Mouse (Mus musculus) neural tube, embryonic 10.5 days (tissue): ENCODE measurements around the gene Apeh.

Experiments
- DNase-seq: peaks from one replicate; pipeline ENCODE4 v3.0.0-alpha.2; 2017; ENCODE audit warnings: low spot score; ENCODE audit errors: extremely low spot score

Apeh gene

DNA sequence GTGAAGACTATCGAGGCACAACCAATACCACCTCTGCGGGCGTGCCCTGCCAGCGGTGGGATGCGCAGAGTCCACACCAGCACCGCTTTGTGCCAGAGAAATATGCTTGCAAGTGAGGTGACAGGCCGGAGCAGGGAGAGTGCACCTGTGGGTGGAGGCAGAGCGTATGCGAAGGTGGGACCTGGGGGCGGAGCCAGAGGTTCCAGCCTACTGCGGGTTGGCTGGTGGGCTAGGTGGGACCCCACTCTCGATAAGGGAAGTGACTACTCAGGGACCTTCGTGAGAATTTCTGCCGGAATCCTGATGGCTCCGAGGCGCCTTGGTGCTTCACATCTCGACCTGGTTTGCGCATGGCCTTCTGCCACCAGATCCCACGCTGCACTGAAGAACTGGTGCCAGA lies 11.9 kb downstream of the Apeh start:
- no peak for DNase-seq

DNA sequence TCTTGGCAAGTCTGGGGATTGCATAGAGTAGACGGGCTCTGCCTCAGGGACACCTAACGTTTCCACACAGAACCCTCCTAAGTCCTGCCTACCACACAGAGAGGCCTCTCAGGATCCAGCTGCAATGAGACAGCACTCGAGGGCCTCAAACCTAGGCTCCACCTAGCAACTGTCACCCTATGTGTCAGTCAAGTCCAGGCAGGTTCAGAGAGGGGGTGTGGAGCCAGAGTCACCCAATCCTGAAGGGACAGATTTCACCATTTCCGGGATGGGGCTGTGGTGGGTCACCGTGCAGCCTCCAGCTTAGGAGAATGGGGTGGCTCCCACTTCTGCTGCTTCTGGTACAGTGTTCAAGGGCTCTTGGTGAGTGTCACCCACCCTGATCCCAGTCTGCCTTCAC lies 14.2 kb downstream of the Apeh start, which contains the start of gene Mst1:
TSS of gene Mst1 (plus strand) at position 269 of the 400 bp plus-strand sequence.
- DNase-seq = no peak

DNA sequence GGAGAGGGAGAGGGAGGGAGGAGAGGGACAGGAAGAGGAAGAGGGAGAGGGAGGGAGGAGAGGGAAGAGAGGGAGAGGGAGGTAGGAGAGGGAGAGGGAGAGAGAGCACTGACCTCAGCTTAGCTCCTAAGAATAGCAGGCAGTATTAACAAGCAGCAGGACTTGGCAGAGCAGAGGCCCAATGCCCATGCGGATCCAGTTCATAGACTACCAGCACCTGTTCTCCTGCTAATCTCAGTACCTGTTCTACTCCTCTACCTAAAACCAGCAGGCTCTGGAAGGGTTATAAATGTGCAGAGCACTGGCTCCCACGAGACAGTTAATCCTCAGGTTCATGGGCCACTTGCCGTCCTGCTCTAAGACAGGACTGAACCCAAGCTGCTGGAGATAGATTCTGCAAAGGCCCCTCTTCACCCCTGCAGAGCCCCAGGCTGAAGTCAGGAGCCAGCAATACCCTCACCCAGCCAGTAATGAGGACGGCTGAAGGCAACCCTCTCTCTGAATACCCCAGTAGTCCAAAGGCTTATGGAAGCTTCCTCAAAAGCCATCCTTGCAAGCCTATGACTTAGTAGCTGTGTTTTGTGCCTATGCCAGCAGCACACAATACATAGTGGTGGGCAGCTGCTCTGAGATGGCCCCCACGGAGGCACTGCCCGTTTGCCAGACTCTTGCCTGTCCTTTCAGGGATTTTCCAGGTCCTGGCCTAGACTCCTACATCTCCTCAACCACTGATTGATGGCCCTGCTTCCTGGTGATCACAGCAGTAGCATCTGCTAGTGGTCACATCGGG lies 21.1 kb downstream of the Apeh start:
- DNase-seq = no peak

DNA sequence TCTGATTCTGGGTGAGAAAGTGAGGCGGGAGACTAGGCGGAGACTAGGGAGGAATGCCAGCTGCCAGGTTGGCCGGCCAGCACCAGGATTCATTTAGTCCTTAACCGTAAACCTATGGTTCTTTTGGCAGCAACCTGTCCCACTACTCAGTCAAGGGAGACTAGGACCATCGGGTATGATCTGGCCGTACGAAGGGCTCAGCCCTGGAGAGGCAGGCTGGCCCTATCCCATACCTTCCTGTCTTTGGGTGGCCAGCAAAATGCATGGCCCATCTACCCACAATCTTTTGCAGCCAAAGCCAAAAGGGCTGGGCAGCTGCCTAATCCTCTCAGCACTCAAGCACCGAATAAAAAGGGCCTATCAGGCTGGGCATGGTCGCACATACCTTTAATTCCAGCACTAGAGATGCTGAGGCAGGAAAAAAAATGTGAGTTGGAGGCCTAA lies 21.9 kb downstream of the Apeh start:
- no peak for DNase-seq

DNA sequence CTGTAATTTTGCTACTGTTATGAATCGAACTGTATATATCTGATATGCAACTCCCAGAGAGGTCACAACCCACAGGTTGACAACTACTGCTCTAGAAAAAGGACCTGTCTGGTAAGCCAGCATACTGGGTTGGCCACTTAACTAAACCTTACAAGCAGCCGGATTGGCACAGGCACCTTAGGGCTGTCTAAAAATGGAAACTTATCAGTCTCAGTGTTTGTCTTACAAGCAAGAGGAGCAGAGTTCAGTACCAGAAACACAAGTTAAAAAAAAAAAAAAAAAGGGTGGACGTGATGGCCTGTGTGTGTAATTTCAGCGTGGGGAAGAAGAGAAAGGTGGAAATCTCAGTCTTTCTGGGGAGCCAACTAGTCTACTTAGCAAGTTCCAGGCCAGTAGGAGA lies 22.6 kb downstream of the Apeh start:
- no peak for DNase-seq

DNA sequence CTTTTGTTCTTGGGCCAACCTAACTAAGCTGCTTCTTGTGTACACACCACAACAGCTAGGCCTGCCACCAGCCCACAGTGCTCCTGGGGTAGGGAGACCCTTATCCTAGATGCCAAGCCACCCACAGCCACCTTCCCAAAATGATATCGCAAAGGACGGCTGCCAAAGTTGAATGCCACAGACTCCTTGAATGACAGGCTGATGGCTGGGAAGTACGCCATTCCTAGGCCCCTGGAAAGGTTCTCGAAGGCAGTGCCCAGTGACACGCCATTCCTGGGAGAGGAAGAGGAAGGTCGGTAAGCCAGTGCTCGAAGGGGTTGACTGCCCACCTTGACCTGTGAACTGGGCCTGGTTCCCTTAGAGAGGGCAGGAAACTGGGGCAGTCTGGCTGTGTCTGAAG lies 24.9 kb downstream of the Apeh start:
- no peak for DNase-seq

DNA sequence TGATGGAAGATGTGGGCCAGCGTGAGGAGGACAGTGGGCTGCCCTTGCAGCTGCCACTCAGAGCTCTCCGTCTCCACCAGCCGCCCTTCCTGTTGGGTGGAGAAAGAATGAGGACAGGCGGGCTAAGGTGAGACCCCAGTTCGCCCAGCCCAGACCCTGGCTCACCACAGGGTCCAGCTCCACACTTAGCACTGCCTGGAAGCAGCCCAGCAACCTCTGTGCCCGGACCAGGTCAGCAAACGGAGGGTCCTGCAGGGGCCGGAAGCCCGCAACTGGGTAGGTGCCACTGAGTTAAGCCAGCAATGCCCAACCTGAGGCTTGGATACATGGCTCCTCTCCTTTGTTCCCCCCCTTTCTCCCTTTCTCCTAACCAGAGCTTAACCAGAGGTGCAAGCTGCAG lies 25.4 kb downstream of the Apeh start:
- DNase-seq = no peak

DNA sequence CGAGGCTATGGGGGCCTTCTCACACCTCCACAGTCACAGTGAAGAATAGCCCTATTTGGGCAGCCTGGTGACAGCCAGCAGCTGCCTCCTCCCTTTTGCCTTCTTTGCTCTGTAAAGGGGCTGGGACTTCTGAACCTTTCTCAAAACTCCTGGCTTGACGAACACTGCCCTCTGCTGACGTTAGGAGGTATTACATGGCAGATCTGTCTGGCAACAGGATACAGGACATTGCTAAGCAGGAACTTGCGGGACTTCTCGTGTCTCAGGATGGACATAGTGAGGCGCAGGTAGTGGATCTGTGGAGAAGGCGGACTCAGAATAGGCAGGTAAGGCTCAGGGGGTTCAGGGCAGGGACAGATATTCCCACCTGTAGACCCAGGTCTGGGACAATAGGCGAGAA lies 26.5 kb downstream of the Apeh start:
- peak; percentile 92 for DNase-seq

DNA sequence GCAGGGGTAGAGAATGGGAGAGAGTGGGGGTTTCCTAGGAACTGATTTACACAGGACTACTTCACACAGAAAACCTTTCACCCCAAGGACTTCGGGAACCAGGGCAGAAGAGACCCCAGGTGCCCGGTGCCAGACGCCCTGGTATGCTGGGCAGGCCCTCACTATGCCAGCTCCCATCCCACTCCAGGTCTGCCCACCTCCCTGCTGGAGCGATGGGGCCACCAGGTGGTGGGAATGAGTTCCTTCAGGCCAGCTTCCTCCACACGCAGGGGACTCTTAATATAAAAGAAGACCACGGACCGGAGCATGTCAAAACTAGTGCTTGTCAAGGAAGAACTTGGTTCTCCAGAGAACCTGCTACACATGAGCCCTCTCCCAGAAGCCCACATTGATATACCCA lies 27.2 kb downstream of the Apeh start:
- DNase-seq = no peak

DNA sequence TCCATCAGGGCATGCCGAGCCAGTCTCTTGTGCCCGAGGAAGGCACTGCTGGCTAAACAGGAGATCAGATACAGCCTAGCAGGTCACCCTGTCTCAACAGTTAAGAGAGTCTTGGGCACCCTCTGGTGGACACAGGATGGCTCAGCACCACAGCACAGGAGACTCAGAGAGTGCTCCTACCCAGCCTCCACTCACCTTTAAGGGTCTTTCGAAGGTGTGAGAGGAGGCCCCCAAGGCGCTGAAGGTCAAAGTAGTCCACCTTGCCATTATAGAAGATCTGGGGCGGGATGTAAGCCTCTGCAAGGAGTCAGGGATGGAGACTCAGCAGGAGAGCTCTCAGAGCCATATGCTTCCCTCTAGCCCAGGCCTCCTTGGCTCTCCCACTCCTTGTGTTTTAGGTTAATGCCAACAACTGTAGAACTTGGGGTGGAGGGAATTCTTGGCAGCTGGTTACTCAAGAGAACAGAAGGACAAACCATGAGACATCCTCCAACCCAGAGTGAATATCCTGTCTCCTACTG lies 28.9 kb downstream of the Apeh start:
- DNase-seq = no peak

DNA sequence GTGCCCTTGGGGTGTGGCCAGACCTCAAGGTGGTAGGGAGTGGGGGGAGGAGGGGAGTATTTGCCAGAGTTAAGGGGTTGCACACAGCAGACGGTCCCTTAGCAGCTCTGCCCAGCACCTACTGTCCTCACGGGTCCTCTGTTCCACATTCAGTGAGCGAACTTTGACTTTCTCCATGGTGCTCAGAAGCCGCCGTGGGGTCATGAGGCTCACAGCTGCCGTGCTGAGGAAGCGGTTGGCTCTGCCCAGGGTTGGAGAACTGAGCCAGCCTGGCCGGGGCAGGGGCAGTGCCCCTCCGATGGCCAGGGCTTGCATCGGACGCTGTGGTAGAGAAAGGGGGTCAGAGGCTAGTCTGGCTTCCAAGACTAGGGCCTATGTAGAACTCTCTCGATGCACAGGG lies 31.0 kb downstream of the Apeh start:
- no peak for DNase-seq

DNA sequence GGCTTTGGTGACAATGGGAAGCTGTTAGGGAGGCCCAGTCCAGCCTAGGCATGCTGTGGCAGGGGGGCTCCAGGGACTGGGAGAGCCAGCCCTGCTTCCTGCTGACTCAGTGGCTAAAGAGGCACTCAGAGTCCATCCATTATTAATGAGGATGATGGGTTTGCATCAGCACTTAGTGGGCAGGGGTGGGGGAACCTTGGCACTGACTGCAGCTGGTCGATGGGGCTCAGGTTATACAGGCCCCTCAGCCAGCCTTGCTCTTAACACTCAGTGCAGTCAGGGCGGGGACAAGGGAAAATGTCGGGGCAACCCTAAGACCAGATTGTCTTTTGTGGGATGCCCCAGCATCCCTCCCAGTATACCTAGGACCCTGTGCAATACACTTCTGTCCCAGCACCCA lies 32.3 kb downstream of the Apeh start:
- DNase-seq = no peak

DNA sequence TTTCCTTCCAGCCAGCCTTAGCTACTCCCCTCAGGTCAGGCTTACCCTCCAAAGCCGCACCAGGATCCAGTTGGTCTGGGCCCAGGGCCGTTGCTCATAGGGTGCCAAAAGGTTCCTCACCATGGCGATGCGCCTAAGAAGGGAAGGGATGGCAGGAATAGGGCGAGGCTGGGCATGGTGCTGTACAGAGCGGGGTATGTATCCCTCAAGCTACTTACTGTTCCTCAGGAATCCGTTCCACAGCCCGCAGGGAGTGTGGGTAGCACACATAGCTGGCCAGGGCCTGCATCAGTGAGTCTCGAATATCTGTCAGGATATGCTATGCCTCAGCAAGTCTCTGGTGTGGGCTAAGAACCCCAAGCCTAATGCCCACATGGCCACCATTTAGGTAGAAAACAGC lies 36.1 kb downstream of the Apeh start:
- DNase-seq = no peak

DNA sequence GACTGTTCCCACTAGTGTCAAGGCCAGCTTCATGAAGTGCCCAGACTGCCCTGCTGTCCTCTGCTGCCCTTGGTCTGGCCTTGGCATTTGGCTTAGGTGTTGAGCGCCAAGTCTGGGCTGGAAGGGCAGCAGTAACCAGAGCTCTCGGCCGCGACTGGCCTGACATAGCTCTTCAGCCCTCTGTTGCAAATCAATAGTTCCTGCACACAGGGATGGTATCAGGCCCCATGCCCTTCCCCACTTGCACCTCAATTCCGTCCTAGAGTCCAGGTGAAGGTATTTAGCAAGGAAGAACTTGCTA lies 37.2 kb downstream of the Apeh start:
- DNase-seq = no peak

DNA sequence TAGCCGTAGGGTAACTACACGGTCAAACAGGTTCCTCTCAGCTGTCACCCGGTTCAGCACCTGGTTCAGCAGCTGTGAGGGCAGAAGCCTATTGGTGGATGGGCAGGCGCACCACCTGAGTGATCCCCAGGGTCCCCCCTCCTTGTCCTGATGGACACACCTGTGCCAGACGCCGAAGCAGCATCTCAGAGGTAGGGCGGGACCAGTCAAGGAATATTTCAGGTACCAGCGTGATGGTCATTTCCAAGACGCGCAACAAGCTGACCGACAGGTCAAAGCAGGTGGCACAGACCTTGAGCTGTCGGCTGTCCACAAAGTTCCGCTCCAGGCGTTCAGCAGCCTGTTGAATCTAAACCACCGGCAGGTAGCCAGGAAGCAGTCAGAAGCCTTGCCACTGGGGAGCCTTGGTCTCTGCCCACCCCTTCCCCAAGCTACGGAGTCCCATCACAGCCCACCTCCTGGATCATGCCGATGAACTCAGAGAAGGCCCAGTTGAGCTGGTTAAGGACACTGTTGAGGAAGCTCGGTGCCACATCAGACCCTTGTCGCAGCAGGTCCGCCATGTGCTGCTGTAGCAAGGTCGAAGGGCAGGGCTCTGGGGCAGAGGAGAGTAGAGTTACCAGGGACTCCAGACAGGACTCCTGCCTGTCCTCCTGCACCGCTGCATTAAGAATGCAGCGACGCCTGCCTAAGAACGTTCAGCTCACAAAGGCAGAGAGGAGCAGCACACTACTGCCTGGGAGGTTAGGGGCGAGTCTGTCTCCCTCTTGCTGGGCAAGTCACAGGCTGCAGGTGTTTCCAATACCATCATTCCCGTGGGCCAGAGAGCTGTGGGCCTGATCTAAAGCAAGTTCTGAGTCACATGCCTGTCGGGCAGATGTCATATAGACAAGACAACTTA lies 37.8 kb downstream of the Apeh start:
- DNase-seq = no peak

DNA sequence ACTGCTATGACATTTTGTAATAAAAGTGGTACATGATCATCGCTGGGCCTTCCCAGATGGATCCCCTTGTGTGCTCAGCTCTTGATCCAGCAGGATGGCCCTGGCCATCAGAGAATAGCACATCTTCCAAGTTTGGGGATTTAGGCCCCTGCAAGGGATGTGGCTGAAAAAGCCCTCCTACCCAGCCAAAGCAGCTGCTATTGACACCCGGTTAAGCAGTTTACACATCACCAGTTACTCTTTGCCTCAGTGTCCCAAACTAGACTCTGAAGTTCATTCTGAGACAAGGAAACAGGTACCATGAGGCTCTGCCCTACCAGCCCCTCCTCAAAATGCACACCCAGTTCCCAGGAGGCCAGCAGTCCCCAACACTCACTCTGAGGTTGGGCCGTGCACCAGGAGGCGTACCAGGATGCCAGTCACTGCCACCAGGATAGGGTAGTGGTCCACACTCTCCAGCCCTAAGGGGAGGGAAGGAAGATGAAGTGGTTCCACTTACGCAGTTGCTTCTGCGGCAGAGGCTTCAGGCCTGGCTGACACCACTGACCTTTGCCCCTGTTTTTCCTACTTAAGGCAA lies 38.7 kb downstream of the Apeh start:
- no peak for DNase-seq

DNA sequence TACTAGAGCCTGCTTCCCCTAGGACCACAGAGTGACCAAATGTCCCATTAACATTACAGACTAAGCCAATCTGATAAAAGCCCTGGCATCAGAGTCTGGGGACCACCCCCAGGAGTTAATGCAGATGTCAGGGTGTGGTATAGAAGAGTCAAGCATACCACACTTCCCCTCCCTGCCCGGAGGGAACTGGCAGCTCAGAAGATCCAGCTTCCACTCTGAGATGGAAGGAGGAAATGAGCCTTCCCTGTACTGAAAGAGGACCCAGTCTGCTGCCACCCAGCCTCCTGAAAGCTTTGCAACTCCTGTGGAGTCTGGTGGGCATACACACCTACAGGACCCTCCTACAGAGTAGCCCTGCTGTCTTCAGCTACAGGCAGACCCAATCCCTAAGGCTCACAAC lies 39.3 kb downstream of the Apeh start:
- DNase-seq = no peak

DNA sequence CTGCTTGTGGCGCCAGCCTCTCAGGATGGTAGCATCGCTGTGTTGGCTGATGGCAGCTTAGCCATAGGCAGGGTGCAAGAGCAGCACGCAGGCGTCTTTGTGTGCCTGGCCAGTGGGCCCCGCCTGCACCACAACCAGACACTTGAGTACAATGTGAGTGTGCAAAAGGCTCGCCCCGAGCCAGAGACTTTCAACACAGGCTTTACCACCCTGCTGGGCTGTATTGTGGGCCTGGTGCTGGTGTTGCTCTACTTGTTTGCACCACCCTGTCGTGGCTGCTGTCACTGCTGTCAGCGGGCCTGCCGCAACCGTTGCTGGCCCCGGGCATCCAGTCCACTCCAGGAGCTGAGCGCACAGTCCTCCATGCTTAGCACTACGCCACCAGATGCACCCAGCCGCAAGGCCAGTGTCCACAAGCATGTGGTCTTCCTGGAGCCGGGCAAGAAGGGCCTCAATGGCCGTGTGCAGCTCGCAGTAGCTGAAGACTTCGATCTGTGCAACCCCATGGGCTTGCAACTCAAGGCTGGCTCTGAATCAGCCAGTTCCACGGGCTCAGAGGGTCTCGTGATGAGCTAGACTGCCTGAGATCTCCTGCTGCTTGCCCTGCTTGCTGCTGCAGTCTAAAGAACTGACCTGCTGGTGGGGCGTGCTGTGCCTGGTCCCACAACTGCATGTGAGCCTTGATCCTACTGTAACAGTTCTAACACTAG lies 39.9 kb downstream of the Apeh start:
- DNase-seq = no peak

DNA sequence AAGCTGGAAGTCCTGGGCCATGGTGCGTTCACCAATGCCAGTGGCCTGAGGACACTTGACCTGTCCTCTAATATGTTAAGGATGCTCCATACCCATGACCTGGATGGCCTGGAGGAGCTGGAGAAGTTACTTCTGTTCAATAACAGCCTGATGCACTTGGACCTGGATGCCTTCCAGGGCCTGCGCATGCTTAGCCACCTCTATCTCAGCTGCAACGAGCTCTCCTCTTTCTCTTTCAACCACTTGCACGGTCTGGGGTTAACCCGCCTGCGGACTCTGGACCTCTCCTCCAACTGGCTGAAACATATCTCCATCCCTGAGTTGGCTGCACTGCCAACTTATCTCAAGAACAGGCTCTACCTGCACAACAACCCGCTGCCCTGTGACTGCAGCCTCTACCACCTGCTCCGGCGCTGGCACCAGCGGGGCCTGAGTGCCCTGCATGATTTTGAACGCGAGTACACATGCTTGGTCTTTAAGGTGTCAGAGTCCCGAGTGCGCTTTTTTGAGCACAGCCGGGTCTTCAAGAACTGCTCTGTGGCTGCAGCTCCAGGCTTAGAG lies 40.7 kb downstream of the Apeh start:
- no peak for DNase-seq

DNA sequence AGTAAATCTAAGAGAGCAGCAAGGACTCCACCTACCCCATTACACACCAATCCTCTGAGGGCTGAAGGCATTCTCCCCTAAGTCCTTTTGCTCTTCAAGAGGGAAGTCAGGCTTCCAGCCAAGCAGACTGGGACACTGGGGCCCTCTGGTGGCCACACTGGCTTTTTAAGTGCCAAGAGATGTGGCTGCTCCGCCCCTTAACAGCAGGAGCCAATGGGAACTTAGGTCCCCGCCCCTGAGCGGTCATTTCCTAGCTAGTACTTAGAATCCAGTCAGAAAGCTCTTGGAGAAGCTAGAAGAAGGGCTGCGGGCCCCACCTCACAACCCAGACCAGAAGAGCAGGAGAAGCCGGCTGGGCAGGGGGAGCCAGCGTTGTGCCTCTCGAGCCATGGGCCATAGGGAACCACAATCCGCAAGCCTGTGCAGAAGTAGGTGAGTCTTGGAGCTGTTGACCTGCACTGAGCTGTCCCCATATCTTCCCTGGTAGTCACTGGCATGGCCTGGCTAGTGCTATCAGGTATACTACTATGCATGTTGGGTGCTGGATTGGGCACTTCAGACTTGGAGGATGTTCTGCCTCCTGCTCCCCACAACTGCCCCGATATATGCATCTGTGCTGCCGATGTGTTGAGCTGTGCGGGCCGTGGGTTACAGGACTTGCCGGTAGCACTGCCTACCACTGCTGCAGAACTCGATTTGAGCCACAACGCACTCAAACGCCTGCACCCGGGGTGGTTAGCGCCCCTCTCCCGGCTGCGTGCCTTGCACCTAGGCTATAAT lies 41.3 kb downstream of the Apeh start, which contains the start of gene Amigo3:
TSS of gene Amigo3 (plus strand) at position 275 of the 780 bp plus-strand sequence.
- peak; percentile 93 for DNase-seq
